Mouse (Mus musculus) cerebellum, adult 11-12 months (tissue): ENCODE data around the gene Atxn2.

Experiments
- DNase-seq: peaks from one replicate; pipeline ENCODE4 v3.0.0; 2022

The Atxn2 gene

DNA sequence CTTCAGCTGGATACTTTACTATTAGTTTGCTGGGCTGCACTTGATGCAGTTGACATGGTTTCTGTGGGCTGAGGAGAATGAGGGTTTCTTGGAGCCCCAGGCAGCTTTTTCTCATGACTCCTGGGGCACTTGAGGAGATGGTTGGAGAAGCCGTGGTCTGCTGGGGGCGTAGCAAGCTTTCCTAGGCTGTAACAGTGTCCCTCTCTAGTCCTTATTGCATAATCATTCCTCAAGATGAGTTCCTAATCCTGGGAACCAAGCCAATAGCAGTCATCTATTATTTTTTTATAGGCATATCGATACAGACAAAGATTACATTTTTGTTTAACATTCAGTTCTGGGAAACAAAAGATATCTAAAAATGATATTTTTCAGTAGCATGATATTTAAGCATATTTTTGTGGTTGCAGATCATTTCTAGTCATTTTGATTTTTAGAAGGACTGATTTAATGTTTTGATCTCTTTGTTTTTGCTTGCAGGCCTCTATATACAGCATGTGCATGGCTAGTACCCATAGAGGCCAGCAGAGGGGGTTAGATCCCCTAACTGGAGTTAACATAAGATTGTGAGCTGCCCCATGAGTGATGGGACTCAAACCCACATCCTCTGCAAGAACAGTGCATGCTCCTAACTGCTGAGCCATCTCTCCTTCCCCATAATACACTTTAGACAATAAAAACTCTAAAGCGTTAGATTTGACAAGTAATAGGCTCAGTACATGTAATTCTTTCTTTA, 55.1 kb downstream of the Atxn2 start:
- DNase-seq, result no peak

DNA sequence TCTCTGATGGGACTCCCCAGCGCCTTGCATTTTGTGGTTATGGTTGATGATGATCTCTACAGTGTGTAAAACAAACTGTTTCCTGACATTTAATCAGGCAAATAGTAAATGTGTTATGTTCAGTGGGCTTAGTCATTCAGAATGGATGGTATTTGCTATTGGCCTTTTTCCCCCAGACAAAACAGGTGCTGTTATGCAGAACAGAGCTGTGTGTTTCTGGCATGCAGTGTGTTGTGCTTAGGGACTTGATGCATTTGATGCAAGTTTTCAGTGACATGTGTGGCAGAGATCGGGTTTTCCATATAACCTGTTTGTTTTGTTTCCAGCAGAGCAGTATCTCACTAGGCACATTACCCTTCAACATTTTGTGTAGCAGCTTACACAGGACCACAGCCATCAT, 56.4 kb downstream of the Atxn2 start:
- no peak for DNase-seq

DNA sequence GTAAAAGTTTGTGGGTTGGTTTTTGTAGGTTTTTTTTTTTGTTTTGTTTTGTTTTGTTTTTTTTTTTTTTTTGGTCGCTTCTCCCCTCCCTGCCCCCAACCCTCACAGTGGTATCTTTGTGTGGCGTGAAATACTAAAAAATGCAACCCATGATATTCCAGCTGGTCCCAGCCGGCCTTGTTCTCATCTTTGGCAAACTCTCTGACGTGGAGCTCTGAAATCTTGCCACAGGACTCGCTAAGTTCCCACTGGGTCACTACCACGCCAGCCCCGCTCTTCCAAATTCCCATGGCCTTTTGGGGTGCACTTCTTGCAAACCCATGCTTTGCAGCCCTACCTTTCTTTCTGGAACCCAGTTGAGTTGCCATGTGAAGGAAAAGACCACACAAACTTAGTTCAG, 58.7 kb downstream of the Atxn2 start:
- no peak for DNase-seq

DNA sequence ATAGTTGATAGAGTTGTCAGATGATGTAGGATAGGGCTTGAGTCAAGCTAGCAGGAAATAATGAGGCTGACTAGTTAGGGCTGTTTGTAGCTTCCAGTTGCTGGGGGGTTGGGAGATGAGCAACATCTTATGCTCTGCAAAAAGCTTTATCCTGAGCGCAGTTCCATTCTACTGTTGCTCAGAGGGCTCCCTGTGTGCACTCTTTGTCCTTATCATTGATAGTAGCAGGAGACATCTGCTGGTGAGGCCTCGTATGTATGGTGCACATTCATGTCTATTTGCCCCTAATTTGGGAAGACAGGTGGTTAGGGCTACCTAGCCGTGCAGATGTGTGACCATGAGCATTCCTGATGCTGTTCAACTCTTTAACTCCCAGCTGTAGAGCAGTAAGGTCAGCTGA, 60.5 kb downstream of the Atxn2 start:
- DNase-seq, result no peak

DNA sequence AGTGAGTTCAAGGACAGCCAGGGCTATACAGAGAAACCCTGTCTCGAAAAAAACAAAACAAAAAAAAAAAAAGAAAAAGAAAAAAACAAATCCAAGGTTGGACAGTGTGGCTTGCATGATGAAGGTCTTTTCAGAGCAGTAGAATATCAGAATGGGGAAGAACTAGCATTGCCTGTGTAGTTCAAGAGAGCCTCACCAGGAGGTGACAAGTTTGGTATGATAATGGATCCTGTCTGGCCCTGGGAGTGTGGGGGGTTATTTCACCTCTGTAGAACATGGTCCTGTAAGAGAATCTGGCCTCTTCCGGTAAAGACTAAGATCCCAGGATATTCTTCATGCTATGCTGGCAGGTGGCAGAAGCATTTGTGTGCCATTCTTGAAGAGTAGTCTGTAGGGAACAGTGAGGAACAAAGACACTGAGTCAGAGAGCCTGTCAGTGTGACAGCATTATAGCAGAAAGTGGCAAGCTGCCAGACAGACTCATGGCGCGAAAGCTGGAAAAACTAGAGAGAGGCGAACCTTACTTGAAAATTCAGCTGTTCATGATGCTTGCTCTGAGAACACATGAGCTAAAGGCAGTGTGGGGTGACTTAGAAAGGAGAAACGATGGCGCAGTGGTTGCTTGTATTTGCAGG, 67.5 kb downstream of the Atxn2 start:
- DNase-seq, result no peak

DNA sequence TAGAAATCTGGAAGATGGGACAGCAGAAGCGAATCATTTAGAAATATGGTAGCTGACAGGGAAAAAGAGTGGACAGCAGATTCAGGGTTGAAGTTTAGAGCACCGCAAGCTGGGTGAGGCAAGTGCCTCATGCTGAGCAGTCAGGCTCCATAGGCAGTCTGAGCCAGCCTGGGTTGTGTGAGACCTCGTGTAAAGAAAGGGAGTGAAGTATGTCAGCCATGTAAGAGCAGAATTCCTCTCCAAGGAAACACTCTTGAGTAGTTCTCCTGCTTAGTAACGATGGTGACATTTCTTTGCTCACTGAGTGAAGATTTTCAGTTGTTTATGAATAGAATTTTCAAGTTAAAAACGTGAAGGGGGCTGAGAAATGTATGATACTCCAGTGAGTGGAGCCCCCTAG, 69.0 kb downstream of the Atxn2 start:
- DNase-seq, result no peak

DNA sequence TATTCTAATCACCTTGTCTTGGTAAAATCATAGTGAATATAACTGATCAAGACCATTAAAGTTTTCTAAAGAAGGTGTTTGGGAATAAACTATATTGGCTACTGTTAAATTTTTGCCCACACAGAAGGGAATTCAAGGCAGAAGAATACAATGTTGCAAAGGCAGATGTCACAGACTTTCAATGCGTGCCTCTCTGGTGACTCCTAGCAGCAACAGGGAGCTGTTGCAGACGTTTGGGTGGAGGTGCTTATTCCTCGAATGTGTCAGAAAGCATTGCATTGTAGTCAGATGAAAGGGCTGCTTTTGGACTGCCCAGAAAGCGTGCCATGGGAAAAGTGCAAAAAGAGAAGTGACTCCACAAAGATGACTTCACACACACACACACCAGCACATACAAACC, 71.3 kb downstream of the Atxn2 start:
- no peak for DNase-seq

DNA sequence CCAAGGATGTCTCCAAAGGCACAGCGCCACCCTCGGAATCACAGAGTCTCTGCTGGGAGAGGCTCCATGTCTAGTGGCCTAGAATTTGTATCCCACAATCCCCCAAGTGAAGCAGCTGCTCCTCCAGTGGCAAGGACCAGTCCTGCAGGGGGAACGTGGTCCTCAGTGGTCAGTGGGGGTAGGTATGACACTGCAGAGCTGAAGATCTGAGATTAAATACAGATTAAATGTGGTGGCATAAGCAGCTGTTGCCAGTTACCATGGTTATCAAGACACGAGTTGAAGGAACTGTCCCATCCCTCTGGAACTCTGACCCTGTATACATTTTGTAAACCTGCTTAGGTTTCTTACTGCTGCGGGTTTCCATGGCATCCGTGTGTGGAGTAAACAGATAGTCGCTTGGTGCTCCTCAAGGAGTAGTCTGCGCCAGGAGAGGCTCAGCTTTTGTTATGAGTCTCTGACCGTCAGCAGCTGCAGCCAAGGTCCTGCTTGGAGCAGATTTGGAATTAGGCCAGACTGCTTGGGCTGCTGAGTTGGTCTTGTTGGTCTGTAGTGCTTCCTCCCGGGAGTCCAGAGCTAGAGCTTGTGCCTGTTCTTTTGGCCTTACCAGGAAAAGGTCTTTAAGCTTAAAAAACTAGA, 72.8 kb downstream of the Atxn2 start:
- DNase-seq, result peak; percentile 26

DNA sequence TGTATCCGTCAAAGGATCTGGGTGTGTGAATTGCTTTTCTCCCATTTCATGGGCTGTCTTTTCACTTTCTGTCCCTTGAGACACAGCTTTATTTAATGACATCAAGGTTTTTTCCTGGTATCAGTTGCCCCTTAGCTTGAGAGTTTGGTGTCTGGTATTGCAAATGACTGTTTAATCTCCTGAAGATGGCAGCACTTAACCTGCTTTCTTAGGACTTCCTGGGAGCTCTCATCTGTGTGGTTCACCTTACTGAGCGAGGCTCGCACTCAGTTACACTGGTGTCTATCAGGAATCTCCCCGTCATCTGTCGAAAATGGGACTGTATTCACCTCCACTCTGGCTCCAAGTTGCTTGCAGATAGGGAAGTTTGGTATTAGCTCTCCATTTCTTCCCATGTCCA, 79.9 kb downstream of the Atxn2 start:
- no peak for DNase-seq

DNA sequence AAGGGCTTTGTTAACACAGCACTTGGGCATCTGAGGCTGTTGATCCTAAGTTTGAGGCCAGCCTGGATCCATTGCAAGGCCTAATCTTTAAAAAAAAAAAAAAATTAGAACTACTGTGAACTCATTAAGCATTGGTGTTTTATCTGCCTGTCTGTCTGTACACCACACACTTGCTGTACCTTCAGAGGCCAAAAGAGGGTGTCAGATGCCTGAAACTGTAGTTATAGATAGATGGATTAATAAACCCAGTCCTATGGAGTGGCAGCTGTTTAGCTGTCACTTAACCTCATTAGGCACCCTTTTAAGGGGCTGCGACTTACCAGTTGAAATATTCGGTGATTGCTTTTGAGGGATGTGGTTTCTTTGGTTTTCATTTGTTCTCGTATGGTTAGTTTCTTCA, 84.7 kb downstream of the Atxn2 start:
- no peak for DNase-seq

DNA sequence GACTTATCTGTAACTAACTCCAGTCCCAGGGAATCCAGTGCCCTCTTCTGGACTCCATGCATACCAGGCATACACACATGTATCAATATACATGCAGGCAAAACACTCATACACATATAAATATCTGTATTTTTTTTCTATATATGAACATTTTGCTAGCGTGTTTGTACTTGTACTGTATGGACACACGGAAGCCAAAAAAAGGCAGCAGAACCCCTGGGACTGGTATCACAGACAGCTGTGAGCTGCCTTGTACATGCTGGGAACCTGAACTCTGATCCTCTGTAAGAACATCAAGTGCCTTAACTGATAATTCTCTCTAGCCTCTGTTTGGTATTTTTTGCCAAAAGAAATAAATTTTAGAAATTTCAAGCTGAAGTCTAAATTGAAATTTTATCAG, 87.3 kb downstream of the Atxn2 start:
- DNase-seq, result no peak

DNA sequence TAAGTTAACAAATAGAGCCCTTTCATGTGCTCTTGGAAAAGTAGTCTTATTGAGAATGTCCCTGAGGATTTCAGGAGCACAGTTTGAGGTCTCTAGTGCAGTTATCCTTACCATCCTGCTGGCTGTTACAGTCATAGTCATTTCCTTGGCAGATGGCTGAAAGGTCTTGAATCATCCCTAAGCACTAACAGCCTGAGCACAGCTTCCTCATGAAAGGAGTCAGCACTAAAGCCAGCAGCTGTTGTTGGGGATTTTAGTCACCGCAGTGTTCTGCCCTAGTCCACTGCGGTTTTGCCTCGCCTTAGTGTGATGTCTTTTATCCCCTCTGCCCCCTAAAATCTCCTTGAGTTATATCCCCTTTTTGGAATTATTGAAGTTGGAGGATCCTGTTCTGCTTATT, 96.0 kb downstream of the Atxn2 start:
- no peak for DNase-seq

DNA sequence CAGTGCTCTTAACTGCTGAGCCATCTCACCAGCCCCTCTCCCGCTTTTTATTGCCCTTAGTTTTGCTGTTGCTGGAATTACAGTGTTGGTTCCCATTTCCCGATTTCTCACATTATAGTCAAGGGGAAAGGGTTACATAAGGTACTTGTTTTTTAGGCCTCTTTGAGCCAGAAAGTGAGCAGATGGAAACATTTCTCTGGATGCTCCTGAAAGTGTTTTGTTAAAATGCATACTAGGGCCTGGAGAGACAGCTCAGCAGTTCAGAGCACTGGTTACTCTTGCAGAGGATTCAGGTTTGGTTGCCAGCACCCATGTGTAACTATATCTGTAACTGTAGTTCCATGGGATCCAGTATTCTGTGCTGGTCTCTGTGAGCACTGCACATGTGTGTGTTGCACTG, 97.1 kb downstream of the Atxn2 start:
- DNase-seq, result no peak

DNA sequence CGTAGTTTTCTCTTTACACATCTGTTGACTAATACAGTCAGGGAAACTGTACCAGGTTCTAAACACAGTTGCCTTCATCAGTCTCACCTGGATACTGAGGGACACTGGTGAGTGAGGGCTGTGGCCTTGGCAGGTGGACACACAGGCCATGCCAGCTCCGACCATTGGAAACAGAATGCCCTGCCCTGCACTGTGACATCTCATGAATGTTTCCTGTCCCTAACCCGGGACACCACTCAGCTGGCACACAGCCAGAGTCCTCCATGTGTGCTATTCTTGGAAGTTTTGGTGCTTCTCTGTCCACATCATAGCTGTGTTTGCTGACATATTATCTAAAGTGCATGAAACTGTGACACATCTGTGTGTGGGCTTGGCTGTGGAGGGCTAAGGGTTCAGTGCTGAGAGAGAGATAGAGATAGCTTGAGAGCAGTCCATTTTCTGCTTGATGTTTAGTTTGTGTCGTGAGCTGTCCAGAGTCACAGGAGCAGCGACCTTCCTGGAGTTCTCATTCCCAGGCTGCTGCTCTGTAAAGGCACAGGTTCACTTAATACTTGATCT, 98.6 kb downstream of the Atxn2 start:
- peak; percentile 59 for DNase-seq

DNA sequence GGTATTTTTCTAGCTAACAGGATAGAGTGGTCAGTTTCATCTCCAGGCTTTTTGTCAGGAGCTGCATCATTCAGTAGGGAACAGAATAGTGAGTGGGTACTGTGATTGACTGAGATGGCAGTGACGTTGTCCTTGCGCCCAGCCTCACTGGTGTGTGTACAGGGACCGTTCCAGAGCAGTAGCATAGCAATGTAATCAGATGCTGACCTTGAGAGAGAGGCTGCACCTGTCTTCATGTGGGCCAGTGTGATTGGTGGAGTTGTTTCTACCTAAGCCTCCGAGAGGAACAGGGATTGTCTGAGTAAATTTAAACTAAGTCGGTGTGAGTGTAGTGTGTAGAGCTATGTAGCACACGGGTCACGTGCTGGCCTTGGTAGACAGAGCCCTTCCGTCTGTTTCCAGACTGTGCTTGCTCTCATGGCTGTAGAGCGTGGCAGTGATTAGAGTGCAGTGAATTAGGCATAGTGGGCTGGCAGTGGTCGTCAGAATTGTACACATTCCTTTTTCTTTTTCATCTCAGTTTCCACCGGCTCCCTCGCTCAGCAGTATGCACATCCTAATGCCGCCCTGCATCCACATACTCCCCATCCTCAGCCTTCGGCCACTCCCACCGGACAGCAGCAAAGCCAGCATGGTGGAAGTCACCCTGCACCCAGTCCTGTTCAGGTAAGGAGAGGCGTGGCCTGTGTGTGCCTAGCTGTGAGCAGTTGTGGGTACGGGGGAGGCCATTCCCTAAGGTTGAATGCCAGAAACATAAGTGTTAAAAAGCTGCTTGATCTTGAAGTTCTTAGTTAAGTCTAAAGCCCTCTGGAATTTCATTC, 99.4 kb downstream of the Atxn2 start:
- peak; percentile 45 for DNase-seq

DNA sequence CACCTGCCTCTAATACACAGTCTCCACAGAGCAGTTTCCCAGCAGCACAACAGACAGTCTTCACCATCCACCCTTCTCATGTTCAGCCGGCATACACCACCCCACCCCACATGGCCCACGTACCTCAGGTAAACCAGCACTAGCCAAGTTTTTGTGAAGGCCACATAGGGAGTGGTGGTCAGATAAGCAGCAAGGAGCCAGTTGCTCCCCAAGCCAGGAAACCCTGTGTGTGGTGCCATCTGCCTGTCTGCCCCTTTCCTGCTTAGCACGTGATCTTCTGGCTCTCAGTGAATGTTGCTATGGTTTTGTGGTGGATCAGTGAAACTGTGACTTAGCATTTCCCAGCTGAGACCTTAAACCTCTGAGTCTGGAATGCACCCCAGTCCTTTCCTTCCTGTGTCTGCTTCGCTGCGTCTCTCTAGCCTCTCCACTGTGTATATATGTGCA, 100.4 kb downstream of the Atxn2 start:
- DNase-seq, result peak; percentile 68

DNA sequence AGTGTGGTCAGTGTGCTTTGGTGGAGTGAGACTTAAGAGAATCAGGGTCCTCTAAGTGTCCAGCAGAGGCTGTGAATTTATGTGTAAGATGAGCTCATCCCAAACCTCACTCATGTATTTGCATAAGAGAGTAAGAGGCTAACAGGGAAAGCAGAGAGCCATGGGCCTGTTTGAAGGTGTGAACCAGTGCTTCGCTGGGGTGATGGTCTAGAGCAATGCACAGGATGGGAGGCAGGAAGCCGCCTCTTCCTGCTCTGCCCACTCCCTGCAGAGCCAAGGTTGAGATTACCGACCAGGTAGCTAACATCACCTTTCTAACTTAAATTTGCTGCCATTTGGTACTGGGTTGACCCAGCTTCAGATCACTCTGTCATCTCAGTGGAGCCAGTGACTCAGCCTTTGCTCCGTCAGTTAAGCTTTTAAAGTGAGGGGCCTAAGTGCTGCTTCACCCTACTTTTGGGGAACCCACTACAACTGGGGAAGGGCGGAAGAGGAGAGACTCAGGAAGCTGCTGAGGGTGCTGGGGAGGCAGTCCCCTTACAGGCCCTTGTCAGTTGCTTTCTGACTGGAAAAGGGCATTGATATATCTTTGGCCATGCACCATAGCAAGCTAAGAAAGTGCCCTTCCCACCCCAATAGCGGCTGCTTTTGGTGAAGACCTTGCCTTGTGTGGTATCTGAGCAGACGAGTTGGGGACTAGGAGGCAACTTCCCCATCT, 101.5 kb downstream of the Atxn2 start:
- no peak for DNase-seq

DNA sequence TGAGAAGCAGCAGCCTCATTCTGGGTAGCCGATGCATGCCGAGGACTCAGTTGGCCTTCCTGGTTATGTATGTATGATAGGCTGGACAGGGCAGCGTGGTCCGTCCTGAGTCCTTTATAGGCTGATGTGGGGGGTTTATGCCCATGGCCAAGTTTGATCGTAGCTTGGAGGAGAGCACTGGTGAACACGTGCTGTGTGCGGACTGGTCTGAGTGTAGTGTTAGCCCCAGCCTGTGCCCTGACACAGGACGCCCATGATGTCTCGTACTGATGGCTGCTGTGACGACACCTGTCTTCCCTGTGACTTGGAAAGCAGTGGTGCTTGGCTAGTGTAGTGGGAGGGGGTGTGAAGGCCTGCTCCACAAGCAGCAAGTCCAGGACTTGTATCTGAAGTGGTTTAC, 102.6 kb downstream of the Atxn2 start:
- DNase-seq, result peak; percentile 33

DNA sequence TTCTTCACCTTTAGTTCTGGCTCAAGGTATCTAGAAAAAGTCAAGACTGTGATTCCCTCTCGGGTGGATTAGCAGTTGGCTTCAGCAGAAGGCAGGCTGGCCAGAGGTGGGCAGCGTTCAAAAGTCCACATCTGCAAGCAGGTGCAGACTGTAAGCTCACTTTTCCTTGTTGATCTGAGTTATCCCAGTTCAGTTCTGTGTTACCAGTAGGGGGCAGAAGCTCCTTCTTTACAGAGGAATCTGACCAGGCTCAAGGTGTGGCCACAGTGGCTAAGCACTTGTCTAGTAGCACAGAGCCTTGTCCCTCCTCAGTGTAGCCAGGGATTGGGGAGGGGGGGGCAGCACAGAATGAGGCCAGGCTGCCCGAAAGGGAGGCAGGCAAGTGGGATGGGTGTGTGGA, 103.9 kb downstream of the Atxn2 start:
- DNase-seq, result peak; percentile 76

DNA sequence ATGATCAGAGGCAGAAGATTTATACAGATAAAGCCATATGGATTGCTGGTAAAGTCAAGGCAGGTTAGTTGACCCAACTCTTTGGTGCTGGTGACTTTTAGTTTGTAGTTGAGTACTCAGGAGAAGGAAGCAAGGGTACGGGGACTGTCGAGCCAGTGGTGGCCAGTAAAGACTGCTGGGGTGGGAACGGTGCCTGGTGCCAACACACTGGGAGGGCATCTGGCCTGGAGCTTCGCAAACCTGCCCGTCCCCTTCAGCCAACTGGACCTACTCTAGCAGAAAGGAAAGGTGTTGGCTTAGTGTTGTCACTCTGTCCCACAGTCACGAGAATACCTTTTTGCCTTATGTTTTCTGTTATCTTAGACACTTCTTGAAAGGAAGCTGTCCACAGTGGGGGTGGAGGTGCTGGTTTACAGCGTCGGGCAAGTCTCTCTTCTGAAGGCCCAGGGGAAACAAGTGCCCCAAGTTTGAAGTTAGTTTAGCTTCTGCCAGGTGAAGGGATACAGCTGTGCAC, 104.8 kb downstream of the Atxn2 start:
- peak; percentile 31 for DNase-seq

DNA sequence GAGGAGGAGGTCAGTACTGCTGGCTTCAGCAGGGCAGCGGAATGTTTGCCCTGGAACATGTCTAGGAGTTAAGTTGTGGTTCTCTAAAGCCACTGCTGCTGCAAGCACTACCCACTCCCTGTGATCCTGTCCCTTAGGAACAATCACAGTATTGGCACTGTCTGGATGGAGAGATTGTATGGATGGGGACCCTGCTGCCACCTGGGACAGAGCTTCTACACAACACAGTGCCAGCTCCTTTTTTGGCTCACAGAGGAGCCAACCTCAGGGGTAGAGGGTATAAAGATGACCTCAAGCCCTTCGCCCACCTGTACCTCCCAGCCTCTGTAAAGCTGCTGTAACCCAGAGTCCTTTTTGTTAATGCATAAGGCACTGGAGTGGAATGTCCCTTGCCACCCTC, 105.5 kb downstream of the Atxn2 start:
- DNase-seq, result no peak

DNA sequence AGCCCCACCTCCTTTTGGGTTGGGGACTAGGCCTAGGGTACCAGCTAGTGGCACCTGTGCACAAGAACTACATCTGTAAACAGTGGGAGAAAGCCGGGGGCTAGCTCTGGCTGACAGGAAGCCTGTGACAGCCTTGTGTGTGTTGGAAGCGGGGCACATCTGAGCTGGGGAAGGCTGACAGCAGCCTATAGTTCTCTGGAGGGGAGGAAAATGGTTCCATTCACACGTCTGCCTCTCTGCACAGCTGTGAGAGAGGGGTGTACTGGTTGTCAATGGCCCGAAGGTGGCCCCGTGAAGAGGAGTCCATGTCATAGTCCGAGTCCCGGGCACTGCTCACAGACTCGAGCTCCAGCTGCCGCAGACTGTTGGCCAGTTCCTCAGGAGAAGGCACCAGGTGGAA, 106.4 kb downstream of the Atxn2 start:
- peak; percentile 23 for DNase-seq
